Mouse (Mus musculus): ENCODE measurements around the gene Ces2g. TPM values are rescaled to one million over a fixed set of nuclear protein-coding genes. Genes with fewer than 3 reads are reported as not detected.

Ces2g gene
- polyA plus RNA-seq, 1 experiment from 2014 or later, result 0.31 TPM

GRCm38 (mm10) chr8:104984126-104984525, 22.6 kb downstream of the Ces2g start:
- no peak for ATAC-seq (replicated peaks; ENCODE audit: low FRiP score, low TSS enrichment, low read depth)
- no peaks in the 10 kb centered on the region for H3K27me3 ChIP-seq (replicated peaks; ENCODE audit: control insufficient read depth, insufficient read depth, low read length)

GRCm38 (mm10) chr8:104984942-104985341, 23.4 kb downstream of the Ces2g start:
- H3K36me3 ChIP-seq (ENCODE audit: control insufficient read depth, insufficient read depth, low read length), result no peaks in the 10 kb centered on the region
- WGBS, result 91% methylated on average over 2 of the region's 2 CpGs
- DNase-seq (ENCODE audit: low spot score), result no peak

More at GRCm38 (mm10) chr8:104984126-104984525, 22.6 kb downstream of the Ces2g start:
- H3K9me3 ChIP-seq (ENCODE audit: control insufficient read depth, low read length), result peaks cover 6% of the 10 kb centered on the region; the same call in 1 of the 2 replicates
- no peaks in the 10 kb centered on the region for H3K36me3 ChIP-seq (ENCODE audit: control insufficient read depth, insufficient read depth, low read length)
- no peak overlapping the region for H3K4me3 ChIP-seq (ENCODE audit: low read depth, low read length)
- no peak for DNase-seq (ENCODE audit: low spot score)
- H3K4me1 ChIP-seq (replicated peaks; ENCODE audit: control insufficient read depth, insufficient read depth, low read length), result no peaks in the 10 kb centered on the region
- H3K9ac ChIP-seq (ENCODE audit: low read length), result no peak overlapping the region
- 86% methylated on average over 5 of the region's 5 CpGs for WGBS
- H3K27ac ChIP-seq (ENCODE audit: low read depth), result no peak overlapping the region
- no peak overlapping the region for H3K4me2 ChIP-seq (ENCODE audit: low read length)

GRCm38 (mm10) chr8:104998191-104998590, 36.7 kb downstream of the Ces2g start:
- H3K9ac ChIP-seq (ENCODE audit: low read length), result no peak overlapping the region
- no peak for ATAC-seq (replicated peaks; ENCODE audit: low FRiP score, low TSS enrichment, low read depth)
- 78% methylated on average over 6 of the region's 6 CpGs for WGBS

More at GRCm38 (mm10) chr8:104984942-104985341, 23.4 kb downstream of the Ces2g start:
- Histone ChIP-seq H3K9me3 (ENCODE audit: control insufficient read depth, low read length) (peaks cover 3% of the 10 kb centered on the region; the same call in 1 of the 2 replicates), H3K4me3 (ENCODE audit: low read depth, low read length) (no peak overlapping the region), H3K9ac (ENCODE audit: low read length) (no peak overlapping the region), H3K27me3 (replicated peaks; ENCODE audit: control insufficient read depth, insufficient read depth, low read length) (no peaks in the 10 kb centered on the region), H3K27ac (ENCODE audit: low read depth) (no peak overlapping the region), H3K4me1 (replicated peaks; ENCODE audit: control insufficient read depth, insufficient read depth, low read length) (no peaks in the 10 kb centered on the region), H3K4me2 (ENCODE audit: low read length) (no peak overlapping the region)
- ATAC-seq (replicated peaks; ENCODE audit: low FRiP score, low TSS enrichment, low read depth), result no peak

GRCm38 (mm10) chr8:104999183-104999582, 37.7 kb downstream of the Ces2g start:
- ATAC-seq (replicated peaks; ENCODE audit: low FRiP score, low TSS enrichment, low read depth) (no peak), DNase-seq (ENCODE audit: low spot score) (no peak)
- 77% methylated on average over 6 of the region's 6 CpGs for WGBS
- Histone ChIP-seq H3K9ac (ENCODE audit: low read length) (no peak overlapping the region), H3K9me3 (ENCODE audit: control insufficient read depth, low read length) (no peaks in the 10 kb centered on the region), H3K36me3 (ENCODE audit: control insufficient read depth, insufficient read depth, low read length) (no peaks in the 10 kb centered on the region), H3K4me1 (replicated peaks; ENCODE audit: control insufficient read depth, insufficient read depth, low read length) (no peaks in the 10 kb centered on the region), H3K4me3 (ENCODE audit: low read depth, low read length) (no peak overlapping the region), H3K27ac (ENCODE audit: low read depth) (no peak overlapping the region), H3K4me2 (ENCODE audit: low read length) (no peak overlapping the region), H3K27me3 (replicated peaks; ENCODE audit: control insufficient read depth, insufficient read depth, low read length) (no peaks in the 10 kb centered on the region)

More at GRCm38 (mm10) chr8:104998191-104998590, 36.7 kb downstream of the Ces2g start:
- no peaks in the 10 kb centered on the region for H3K36me3 ChIP-seq (ENCODE audit: control insufficient read depth, insufficient read depth, low read length)
- DNase-seq (ENCODE audit: low spot score), result no peak
- no peak overlapping the region for H3K4me3 ChIP-seq (ENCODE audit: low read depth, low read length)
- H3K27me3 ChIP-seq (replicated peaks; ENCODE audit: control insufficient read depth, insufficient read depth, low read length), result no peaks in the 10 kb centered on the region
- no peak overlapping the region for H3K27ac ChIP-seq (ENCODE audit: low read depth)
- no peaks in the 10 kb centered on the region for H3K4me1 ChIP-seq (replicated peaks; ENCODE audit: control insufficient read depth, insufficient read depth, low read length)
- H3K9me3 ChIP-seq (ENCODE audit: control insufficient read depth, low read length), result no peaks in the 10 kb centered on the region
- H3K4me2 ChIP-seq (ENCODE audit: low read length), result no peak overlapping the region

GRCm38 (mm10) chr8:105000586-105000985, 39.1 kb downstream of the Ces2g start, which contains the start of gene Ces2h:
Gene Ces2h (plus strand): TSS chr8:105000853.
- H3K9ac ChIP-seq (ENCODE audit: low read length), result no peak within 1 kb of the TSS
- H3K36me3 ChIP-seq (ENCODE audit: control insufficient read depth, insufficient read depth, low read length), result no peaks in the 10 kb centered on the region
- H3K4me3 ChIP-seq (ENCODE audit: low read depth, low read length), result no peak within 1 kb of the TSS
- DNase-seq (ENCODE audit: low spot score) (peak; percentile 53), ATAC-seq (replicated peaks; ENCODE audit: low FRiP score, low TSS enrichment, low read depth) (no peak)
- 72% methylated on average over 7 of the region's 7 CpGs for WGBS
- no peaks in the 10 kb centered on the region for H3K27me3 ChIP-seq (replicated peaks; ENCODE audit: control insufficient read depth, insufficient read depth, low read length)
- no peak within 1 kb of the TSS for H3K27ac ChIP-seq (ENCODE audit: low read depth)
- H3K9me3 ChIP-seq (ENCODE audit: control insufficient read depth, low read length), result no peaks in the 10 kb centered on the region
- no peaks in the 10 kb centered on the region for H3K4me1 ChIP-seq (replicated peaks; ENCODE audit: control insufficient read depth, insufficient read depth, low read length)
- H3K4me2 ChIP-seq (ENCODE audit: low read length), result no peak within 1 kb of the TSS

- H3K4me3 ChIP-seq (ENCODE audit: low read depth, low read length), result no peak overlapping the region
- DNase-seq (ENCODE audit: low spot score), result no peak
- no peak overlapping the region for H3K27ac ChIP-seq (ENCODE audit: low read depth)
- no peaks in the 10 kb centered on the region for H3K9me3 ChIP-seq (ENCODE audit: control insufficient read depth, low read length)
- H3K36me3 ChIP-seq (ENCODE audit: control insufficient read depth, insufficient read depth, low read length), result no peaks in the 10 kb centered on the region
- no peak overlapping the region for H3K4me2 ChIP-seq (ENCODE audit: low read length)
- H3K9ac ChIP-seq (ENCODE audit: low read length), result no peak overlapping the region
- WGBS, result 79% methylated on average over 2 of the region's 2 CpGs
- ATAC-seq (replicated peaks; ENCODE audit: low FRiP score, low TSS enrichment, low read depth), result no peak
- H3K27me3 ChIP-seq (replicated peaks; ENCODE audit: control insufficient read depth, insufficient read depth, low read length), result no peaks in the 10 kb centered on the region
- no peaks in the 10 kb centered on the region for H3K4me1 ChIP-seq (replicated peaks; ENCODE audit: control insufficient read depth, insufficient read depth, low read length)
These were observed 48.5 kb downstream of the Ces2g start for GRCm38 (mm10) chr8:105010000-105010399.

- 82% methylated on average over 12 of the region's 12 CpGs for WGBS
- Histone ChIP-seq H3K9me3 (ENCODE audit: control insufficient read depth, low read length) (no peaks in the 10 kb centered on the region), H3K27me3 (replicated peaks; ENCODE audit: control insufficient read depth, insufficient read depth, low read length) (no peaks in the 10 kb centered on the region), H3K27ac (ENCODE audit: low read depth) (no peak overlapping the region), H3K4me2 (ENCODE audit: low read length) (no peak overlapping the region), H3K4me1 (replicated peaks; ENCODE audit: control insufficient read depth, insufficient read depth, low read length) (no peaks in the 10 kb centered on the region), H3K9ac (ENCODE audit: low read length) (no peak overlapping the region), H3K4me3 (ENCODE audit: low read depth, low read length) (no peak overlapping the region), H3K36me3 (ENCODE audit: control insufficient read depth, insufficient read depth, low read length) (no peaks in the 10 kb centered on the region)
- ATAC-seq (replicated peaks; ENCODE audit: low FRiP score, low TSS enrichment, low read depth) (no peak), DNase-seq (ENCODE audit: low spot score) (peak; percentile 20)
These were observed 49.6 kb downstream of the Ces2g start for GRCm38 (mm10) chr8:105011136-105011535.

- H3K36me3 ChIP-seq (ENCODE audit: control insufficient read depth, insufficient read depth, low read length), result no peaks in the 10 kb centered on the region
- DNase-seq (ENCODE audit: low spot score), result no peak
- no peaks in the 10 kb centered on the region for H3K27me3 ChIP-seq (replicated peaks; ENCODE audit: control insufficient read depth, insufficient read depth, low read length)
- no peak overlapping the region for H3K4me3 ChIP-seq (ENCODE audit: low read depth, low read length)
- H3K27ac ChIP-seq (ENCODE audit: low read depth), result no peak overlapping the region
- H3K4me2 ChIP-seq (ENCODE audit: low read length), result no peak overlapping the region
- no peaks in the 10 kb centered on the region for H3K4me1 ChIP-seq (replicated peaks; ENCODE audit: control insufficient read depth, insufficient read depth, low read length)
- no peak for ATAC-seq (replicated peaks; ENCODE audit: low FRiP score, low TSS enrichment, low read depth)
- 87% methylated on average over 5 of the region's 5 CpGs for WGBS
- no peak overlapping the region for H3K9ac ChIP-seq (ENCODE audit: low read length)
- H3K9me3 ChIP-seq (ENCODE audit: control insufficient read depth, low read length), result no peaks in the 10 kb centered on the region
These were observed 52.9 kb downstream of the Ces2g start for GRCm38 (mm10) chr8:105014391-105014790.

All from intestine, embryonic 14.5 days (tissue).